Mouse (Mus musculus) MEL (cell line): ENCODE data around the gene Hpse2. TPM values are rescaled to one million over a fixed set of nuclear protein-coding genes. Genes with fewer than 3 reads are reported as not detected.

ENCODE experiments used
- DNase-seq: peaks from one replicate; pipeline ENCODE4 v3.0.0; 2011; ENCODE audit warnings: low read depth, low spot score
- H3K27ac ChIP-seq: 2 replicates; pipeline ENCODE4 v1.5.1; 2012; ENCODE audit warnings: low read depth, mild to moderate bottlenecking, control low read depth, low read length, moderate library complexity; ENCODE audit not compliant: control insufficient read depth
- H3K27me3 ChIP-seq, 2 experiments: fragments of 150-350 bp in 1 of 2; sonication (generic) in 1 of 2; 2 replicates each; pipeline ENCODE4 v1.6.1; 2012; ENCODE audit warnings: low read length in 2 of 2, mild to moderate bottlenecking in 2 of 2, improper control_type of control experiment in 1 of 2, moderate library complexity in 1 of 2; ENCODE audit not compliant: insufficient read depth in 2 of 2, control insufficient read depth in 1 of 2
- H3K36me3 ChIP-seq, 2 experiments: 2 replicates each; pipeline ENCODE4 v1.6.1; 2012 to 2014; ENCODE audit warnings: low read length in 2 of 2, improper control_type of control experiment in 1 of 2, inconsistent platforms in 1 of 2, mild to moderate bottlenecking in 1 of 2; ENCODE audit not compliant: insufficient read depth in 2 of 2, control insufficient read depth in 1 of 2
- H3K4me1 ChIP-seq, 2 experiments: fragments of 150-350 bp in 1 of 2; sonication (generic) in 1 of 2; 2 replicates each; pipeline ENCODE4 v1.6.1; 2012; ENCODE audit warnings: low read length in 2 of 2, improper control_type of control experiment in 1 of 2, mild to moderate bottlenecking in 1 of 2; ENCODE audit not compliant: insufficient read depth in 2 of 2, control insufficient read depth in 1 of 2
- H3K4me3 ChIP-seq, 2 experiments: fragments of 150-350 bp in 1 of 2; sonication (generic) in 1 of 2; 2 replicates each; pipeline ENCODE4 v1.5.1; 2012; ENCODE audit warnings: low read depth in 2 of 2, low read length in 2 of 2, mild to moderate bottlenecking in 2 of 2, moderate library complexity in 2 of 2, control low read depth in 1 of 2, improper control_type of control experiment in 1 of 2; ENCODE audit not compliant: control insufficient read depth in 1 of 2, insufficient read depth in 1 of 2
- H3K79me2 ChIP-seq: 2 replicates; pipeline ENCODE4 v1.6.1; 2012; ENCODE audit warnings: mild to moderate bottlenecking, low read length, moderate library complexity; ENCODE audit not compliant: control insufficient read depth, poor library complexity, insufficient read depth
- H3K9ac ChIP-seq: 2 replicates; pipeline ENCODE4 v1.6.1; 2012; ENCODE audit warnings: low read depth, mild to moderate bottlenecking, control low read depth, low read length, moderate library complexity; ENCODE audit not compliant: control insufficient read depth, poor library complexity, severe bottlenecking
- H3K9me3 ChIP-seq: fragments of 150-350 bp; sonication (generic); replicated peaks from 2 replicates; pipeline ENCODE4 v1.6.1; 2012; ENCODE audit warnings: mild to moderate bottlenecking, low read length, improper control_type of control experiment, moderate library complexity; ENCODE audit not compliant: insufficient read depth
- CHD1 ChIP-seq: IDR thresholded peaks from 2 replicates; pipeline ENCODE4 v1.6.1; 2012; ENCODE audit warnings: low read depth, mild to moderate bottlenecking, inconsistent platforms, low read length, improper control_type of control experiment
- CHD2 ChIP-seq: IDR thresholded peaks from 2 replicates; pipeline ENCODE4 v1.6.1; 2011; ENCODE audit warnings: low read length, improper control_type of control experiment
- CTCF ChIP-seq, 3 experiments: IDR thresholded peaks in 2 of 3; conservative IDR thresholded peaks in 1 of 3; 2 replicates each; pipeline ENCODE4 v1.5.1; 2011 to 2012; ENCODE audit warnings: low read length in 3 of 3, low read depth in 2 of 3, mild to moderate bottlenecking in 2 of 3, improper control_type of control experiment in 1 of 3, inconsistent platforms in 1 of 3, mixed read lengths in 1 of 3, moderate library complexity in 1 of 3; ENCODE audit not compliant: control insufficient read depth in 1 of 3, insufficient read depth in 1 of 3, poor library complexity in 1 of 3, severe bottlenecking in 1 of 3
- E2F4 ChIP-seq: IDR thresholded peaks from 2 replicates; pipeline ENCODE4 v1.6.1; 2011; ENCODE audit warnings: low read depth, low read length, improper control_type of control experiment, borderline replicate concordance
- GABPA ChIP-seq: IDR thresholded peaks from 2 replicates; pipeline ENCODE4 v1.6.1; 2012; ENCODE audit warnings: low read depth, mild to moderate bottlenecking, inconsistent platforms, low read length, improper control_type of control experiment, moderate library complexity
- HCFC1 ChIP-seq: IDR thresholded peaks from 2 replicates; pipeline ENCODE4 v1.6.1; 2012; ENCODE audit warnings: low read depth, mild to moderate bottlenecking, inconsistent platforms, low read length, improper control_type of control experiment, moderate library complexity
- JUND ChIP-seq: IDR thresholded peaks from 2 replicates; pipeline ENCODE4 v1.6.1; 2011; ENCODE audit warnings: low read depth, mild to moderate bottlenecking, improper control_type of control experiment, low read length
- KAT2A ChIP-seq: conservative IDR thresholded peaks from 2 replicates; pipeline ENCODE4 v1.6.1; 2012; ENCODE audit warnings: low read depth, low read length, improper control_type of control experiment, inconsistent platforms
- MAX ChIP-seq: IDR thresholded peaks from 2 replicates; pipeline ENCODE4 v1.6.1; 2011; ENCODE audit warnings: low read length, improper control_type of control experiment
- MYB ChIP-seq: IDR thresholded peaks from 2 replicates; pipeline ENCODE4 v1.6.1; 2011; ENCODE audit warnings: mild to moderate bottlenecking, low read depth, low read length, improper control_type of control experiment
- MYC ChIP-seq: IDR thresholded peaks from 2 replicates; pipeline ENCODE4 v1.6.1; 2011; ENCODE audit warnings: low read depth, mild to moderate bottlenecking, low read length, improper control_type of control experiment, moderate library complexity
- NELFE ChIP-seq: IDR thresholded peaks from 2 replicates; pipeline ENCODE4 v1.6.1; 2011; ENCODE audit warnings: low read depth, low read length, improper control_type of control experiment
- RCOR1 ChIP-seq: IDR thresholded peaks from 2 replicates; pipeline ENCODE4 v1.6.1; 2012; ENCODE audit warnings: low read depth, mild to moderate bottlenecking, inconsistent platforms, low read length, improper control_type of control experiment
- SIN3A ChIP-seq: IDR thresholded peaks from 2 replicates; pipeline ENCODE4 v1.6.1; 2012; ENCODE audit warnings: low read length, improper control_type of control experiment, inconsistent platforms
- SMC3 ChIP-seq: IDR thresholded peaks from 2 replicates; pipeline ENCODE4 v1.6.1; 2011; ENCODE audit warnings: low read depth, low read length, improper control_type of control experiment
- TBP ChIP-seq: IDR thresholded peaks from 2 replicates; pipeline ENCODE4 v1.8.0; 2011; ENCODE audit warnings: low read depth, low read length, improper control_type of control experiment
- TCF12 ChIP-seq: IDR thresholded peaks from 2 replicates; pipeline ENCODE4 v1.6.1; 2014; ENCODE audit warnings: low read depth, mild to moderate bottlenecking, inconsistent platforms, low read length, improper control_type of control experiment, moderate library complexity
- UBTF ChIP-seq: IDR thresholded peaks from 2 replicates; pipeline ENCODE4 v1.6.1; 2012; ENCODE audit warnings: low read depth, mild to moderate bottlenecking, inconsistent platforms, low read length, improper control_type of control experiment, moderate library complexity, borderline replicate concordance; ENCODE audit not compliant: insufficient read depth
- USF1 ChIP-seq: IDR thresholded peaks from 2 replicates; pipeline ENCODE4 v1.6.1; 2014; ENCODE audit warnings: low read depth, mild to moderate bottlenecking, inconsistent platforms, low read length, improper control_type of control experiment, moderate library complexity
- ZMIZ1 ChIP-seq: IDR thresholded peaks from 2 replicates; pipeline ENCODE4 v1.6.1; 2012; ENCODE audit warnings: low read depth, mild to moderate bottlenecking, inconsistent platforms, low read length, improper control_type of control experiment, moderate library complexity
- ZNF384 ChIP-seq: IDR thresholded peaks from 2 replicates; pipeline ENCODE4 v1.6.1; 2012; ENCODE audit warnings: low read depth, mild to moderate bottlenecking, inconsistent platforms, low read length, improper control_type of control experiment
- polyA plus RNA-seq, 2 experiments: library from polyadenylated mRNA; stranded (reverse) in 1 of 2; unstranded in 1 of 2; fragments of >175 nt in 1 of 2; fragments of >200 nt in 1 of 2; gene quantifications; 2 replicates each; pipeline versions ENCODE4 v1.2.1 to v1.2.4; 2012; ENCODE audit warnings: low replicate concordance in 2 of 2, low read depth in 1 of 2; ENCODE audit not compliant: insufficient read length in 2 of 2, insufficient read depth in 1 of 2, missing spikeins in 1 of 2
- total RNA-seq: library from RNA; depleted of rRNA; stranded (reverse); fragments of 300-350 nt; gene quantifications from 2 replicates; pipeline ENCODE4 v1.2.3, GENCODE M21; 2012

The Hpse2 gene
- total and polyA plus RNA-seq, 3 experiments, result not detected

GRCm38 (mm10) chr19:42929702-42930101 is 458.5 kb downstream of the Hpse2 start:
- H3K4me3 ChIP-seq, result no peak overlapping the region
- no peaks in the 10 kb centered on the region for H3K79me2 ChIP-seq
- no peak for TF ChIP-seq HCFC1
- no peak for TF ChIP-seq RCOR1
- TF ChIP-seq KAT2A, result no peak
- TF ChIP-seq JUND, result no peak
- TF ChIP-seq MYC, result no peak
- TF ChIP-seq SIN3A, result no peak
- no peak for TF ChIP-seq UBTF
- no peak for TF ChIP-seq ZMIZ1
- no peak for TF ChIP-seq SMC3
- no peak for TF ChIP-seq CHD1
- no peak for TF ChIP-seq TCF12
- TF ChIP-seq CHD2, result no peak
- TF ChIP-seq, all 39 proteins: peak for 0
- no peaks in the 10 kb centered on the region for H3K4me1 ChIP-seq
- H3K9me3 ChIP-seq, result no peaks in the 10 kb centered on the region
- no peaks in the 10 kb centered on the region for H3K36me3 ChIP-seq
- H3K9ac ChIP-seq, result no peak overlapping the region
- no peak for DNase-seq
- no peak overlapping the region for H3K27ac ChIP-seq
- peaks cover 0 to 3% of the 10 kb centered on the region in 2 experiments; a peak in 3 of 4 replicates for H3K27me3 ChIP-seq

- Histone ChIP-seq H3K79me2 (no peaks in the 10 kb centered on the region), H3K9me3 (no peaks in the 10 kb centered on the region), H3K4me3 (no peak overlapping the region), H3K9ac (no peak overlapping the region), H3K27me3 (peaks cover 0 to 3% of the 10 kb centered on the region in 2 experiments; a peak in 3 of 4 replicates), H3K27ac (no peak overlapping the region), H3K36me3 (no peaks in the 10 kb centered on the region), H3K4me1 (no peaks in the 10 kb centered on the region)
- DNase-seq, result no peak
- TF ChIP-seq CHD1, result no peak
Measured at GRCm38 (mm10) chr19:42928271-42928670, 459.9 kb downstream of the Hpse2 start.

GRCm38 (mm10) chr19:42922610-42923009 is 465.5 kb downstream of the Hpse2 start:
- Histone ChIP-seq H3K27me3 (no peaks in the 10 kb centered on the region), H3K27ac (no peak overlapping the region), H3K9ac (no peak overlapping the region), H3K9me3 (no peaks in the 10 kb centered on the region), H3K79me2 (no peaks in the 10 kb centered on the region), H3K36me3 (no peaks in the 10 kb centered on the region), H3K4me3 (no peak overlapping the region), H3K4me1 (no peaks in the 10 kb centered on the region)
- no peak for DNase-seq
- TF ChIP-seq UBTF, result no peak
- no peak for TF ChIP-seq CHD2
- no peak for TF ChIP-seq CTCF (IDR thresholded peaks at IDR 0.05 in 2 of 3, conservative IDR thresholded peaks at IDR 0.05 in 1 of 3; ENCODE audit: control insufficient read depth in 1 of 3, insufficient read depth in 1 of 3, low read depth in 2 of 3, low read length in 3 of 3, poor library complexity in 1 of 3, severe bottlenecking in 1 of 3)
- TF ChIP-seq HCFC1, result no peak
- TF ChIP-seq MYB, result no peak
- TF ChIP-seq ZNF384, result no peak
- no peak for TF ChIP-seq GABPA
- TF ChIP-seq NELFE, result no peak
- no peak for TF ChIP-seq USF1
- no peak for TF ChIP-seq TBP
- TF ChIP-seq MAX, result no peak
- no peak for TF ChIP-seq E2F4
